Mouse (Mus musculus) layer of hippocampus, adult 9-11 months (tissue): ENCODE data around the gene Aldh1l2.
"Not testable (repeated sequence)": the region's sequence is repeated elsewhere in the genome, so short reads cannot be mapped to it uniquely, and the experiment has no call there.

Source experiments
- DNase-seq: peaks from one replicate; pipeline ENCODE4 v3.0.0; 2022

Aldh1l2 gene

GRCm38 (mm10) chr10:83533910-83534283 lies at the start of gene Aldh1l2:
TSS of gene Aldh1l2 (minus strand) at chr10:83534140.
- peak; percentile 71 for DNase-seq

DNA sequence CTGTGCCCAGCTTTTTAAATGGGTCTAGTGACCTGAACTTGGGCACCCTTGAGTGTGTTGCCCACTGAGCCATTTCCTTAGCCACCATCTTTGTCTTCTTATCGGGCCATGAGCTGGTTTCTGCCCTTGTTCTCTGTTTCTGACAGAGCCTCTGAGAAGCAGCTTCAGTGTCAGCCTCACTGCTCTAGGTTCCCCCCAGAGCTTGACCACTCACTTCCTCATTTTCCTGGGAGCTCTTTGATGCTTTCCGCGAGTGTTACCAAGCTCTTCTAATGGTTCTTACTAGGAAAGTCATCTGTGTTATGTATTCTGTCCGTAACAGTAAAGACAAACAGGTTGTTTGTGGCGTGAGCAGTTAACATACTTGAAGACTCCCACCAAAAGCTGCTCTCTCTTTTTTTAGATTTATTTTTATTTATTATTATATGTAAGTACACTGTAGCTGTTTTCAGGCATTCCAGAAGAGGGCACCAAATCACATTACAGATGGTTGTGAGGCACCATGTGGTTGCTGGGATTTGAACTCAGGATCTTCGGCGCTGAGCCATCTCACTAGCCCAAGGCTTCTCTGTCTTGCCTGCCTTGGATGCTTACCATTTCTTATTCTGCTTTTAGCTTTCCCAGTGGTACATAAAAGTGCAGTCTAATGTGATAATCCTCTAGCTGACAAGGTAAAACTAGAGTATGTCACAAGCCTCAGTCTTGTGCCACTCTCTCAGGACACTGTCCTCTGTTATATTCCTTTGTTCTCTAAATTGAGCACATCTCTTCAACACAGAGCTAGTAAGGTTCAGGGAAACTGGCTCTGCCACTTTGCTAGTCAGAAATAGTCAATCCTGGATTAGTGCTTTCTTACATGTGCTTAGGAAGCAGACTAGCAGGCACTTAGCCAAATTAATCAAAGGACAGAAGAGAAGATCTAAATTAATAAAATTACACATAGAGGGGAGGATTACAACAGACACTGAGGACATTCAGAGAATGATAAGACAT lies 31.8 kb upstream of the Aldh1l2 start:
- DNase-seq: no peak

DNA sequence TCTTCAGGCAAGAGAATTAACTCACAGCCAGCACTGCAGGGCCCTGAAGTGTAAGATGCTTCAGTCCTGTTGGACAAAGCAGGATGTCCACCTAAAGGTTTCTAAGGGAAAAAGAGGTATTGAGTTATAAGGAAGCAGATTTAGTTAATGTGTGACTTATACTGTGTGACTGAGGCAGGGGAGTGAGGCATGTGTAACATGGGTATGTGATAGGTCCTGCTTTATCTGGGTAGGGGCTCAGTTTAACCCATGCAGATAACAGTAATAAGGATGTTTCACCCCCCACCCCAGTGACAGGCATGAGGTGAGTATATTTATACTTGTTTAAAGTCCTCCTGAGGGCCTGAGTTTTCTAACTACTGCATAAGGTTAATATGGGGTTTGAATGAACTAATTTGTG lies 29.1 kb upstream of the Aldh1l2 start:
- no peak for DNase-seq

GRCm38 (mm10) chr10:83545341-83545740 lies 11.4 kb upstream of the Aldh1l2 start:
- DNase-seq: no peak

DNA sequence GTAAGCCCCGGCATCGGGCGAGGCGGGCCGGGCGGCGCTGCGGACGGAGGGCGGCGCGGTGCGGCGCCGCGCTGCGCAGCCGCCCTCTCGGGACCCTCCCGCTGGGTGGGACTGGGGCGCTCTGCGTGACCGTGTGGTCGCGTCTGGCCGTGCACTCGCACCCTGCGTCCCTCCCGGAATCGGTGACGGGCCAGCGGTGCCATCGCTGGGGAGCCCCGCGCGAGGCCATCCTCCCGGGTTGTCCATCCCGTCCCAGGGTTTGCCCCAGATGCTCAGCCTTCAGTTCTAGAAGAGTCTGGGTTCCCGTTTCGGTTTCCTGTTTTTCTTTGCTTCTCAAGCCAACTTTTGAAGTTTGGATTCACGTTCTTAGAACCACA lies 10.2 kb upstream of the Aldh1l2 start:
- DNase-seq: no peak

DNA sequence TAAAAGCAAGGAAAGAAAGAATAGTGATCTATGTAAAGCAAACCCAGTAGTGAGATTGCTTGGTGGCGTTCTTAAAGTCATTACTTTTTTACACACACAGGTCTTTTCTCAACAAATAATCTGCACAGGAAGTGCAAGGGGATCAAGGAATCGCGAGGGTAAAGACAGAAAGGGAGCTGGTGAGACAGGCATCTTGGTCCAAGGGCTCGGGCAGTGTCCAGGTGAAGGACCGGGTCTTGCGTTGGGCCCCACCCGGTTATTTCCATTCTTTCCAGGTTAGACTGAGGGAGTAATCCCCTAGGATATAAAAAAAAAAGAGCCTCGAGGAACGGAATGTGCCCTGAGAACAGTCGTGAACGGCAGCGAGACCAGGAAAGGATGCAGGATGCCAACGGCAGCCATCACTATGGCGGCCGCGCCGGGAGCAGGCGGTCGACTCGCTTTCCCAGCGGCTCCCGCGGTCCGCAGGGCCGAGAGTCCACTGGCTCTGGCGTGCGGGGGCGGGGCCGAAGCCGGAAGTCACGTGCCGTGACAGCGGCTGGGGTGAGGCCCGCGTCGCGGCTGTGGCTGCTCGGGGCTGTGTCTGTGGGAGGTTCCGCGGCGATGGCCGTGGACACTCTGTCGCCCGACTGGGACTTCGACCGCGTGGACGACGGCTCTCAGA lies 9.6 kb upstream of the Aldh1l2 start, which contains the start of gene Washc4:
Gene Washc4 (plus strand): TSS at position 314 of the 664 bp plus-strand sequence.
- DNase-seq: peak; percentile 95

DNA sequence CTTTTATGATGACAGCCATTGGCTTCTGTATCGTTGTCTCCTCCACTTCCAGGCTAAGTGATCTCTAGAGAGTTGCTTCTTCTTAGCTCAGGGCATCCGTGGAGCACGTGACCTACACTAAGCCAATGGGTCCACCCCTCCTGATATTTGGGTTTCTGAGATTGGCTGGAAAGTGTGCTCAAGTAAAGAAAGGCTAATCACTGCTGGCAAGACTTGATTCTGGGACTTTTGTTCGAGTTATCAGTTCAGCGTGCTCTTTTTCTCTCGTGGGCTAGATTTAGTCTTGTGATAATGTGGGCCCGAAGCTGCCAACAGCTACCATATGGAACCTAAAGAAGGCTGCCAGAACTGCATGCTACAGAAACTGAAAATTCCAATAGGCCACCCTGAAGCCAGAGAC lies 8.3 kb upstream of the Aldh1l2 start:
- peak; percentile 47 for DNase-seq

- no peak for DNase-seq
Observed at GRCm38 (mm10) chr10:83540092-83540491, 6.2 kb upstream of the Aldh1l2 start.

GRCm38 (mm10) chr10:83539311-83539980 lies 5.5 kb upstream of the Aldh1l2 start:
- DNase-seq: no peak

- DNase-seq: no peak
Observed at GRCm38 (mm10) chr10:83536436-83536835, 2.5 kb upstream of the Aldh1l2 start.

DNA sequence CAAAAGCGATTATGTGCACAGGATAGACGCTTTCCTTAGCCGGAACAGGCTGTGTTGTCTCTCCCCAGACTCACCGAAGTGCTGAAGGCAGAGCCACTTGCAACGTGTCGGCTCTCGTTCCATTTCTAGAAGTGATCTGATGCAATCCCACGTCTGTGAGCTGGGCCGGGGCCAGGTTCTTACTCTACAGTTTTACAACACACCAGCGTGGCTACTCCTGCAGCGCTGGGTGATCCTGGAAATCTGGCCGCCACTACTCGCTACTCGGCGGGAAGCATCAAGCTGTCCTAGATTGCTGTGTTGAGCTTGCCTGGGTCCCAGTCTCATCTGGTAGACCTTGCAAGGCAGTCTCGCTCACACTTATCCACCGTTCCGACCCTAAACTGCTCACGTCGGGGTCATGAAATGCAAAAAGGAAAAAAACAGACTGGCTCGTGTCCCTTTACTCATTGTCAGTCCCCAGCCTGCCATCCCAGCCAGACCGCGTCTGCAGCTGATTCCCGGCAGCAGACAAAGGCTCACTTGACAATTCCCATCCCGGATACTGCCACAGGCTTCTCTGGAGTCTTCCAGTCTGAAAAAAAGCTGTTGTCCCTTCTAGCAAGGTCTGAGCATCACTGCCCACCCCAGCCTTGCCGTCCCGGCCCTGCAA lies 556 bp downstream of the Aldh1l2 start:
- peak; percentile 51 for DNase-seq

- DNase-seq: no peak
Observed at GRCm38 (mm10) chr10:83530384-83530967, 3.5 kb downstream of the Aldh1l2 start.

DNA sequence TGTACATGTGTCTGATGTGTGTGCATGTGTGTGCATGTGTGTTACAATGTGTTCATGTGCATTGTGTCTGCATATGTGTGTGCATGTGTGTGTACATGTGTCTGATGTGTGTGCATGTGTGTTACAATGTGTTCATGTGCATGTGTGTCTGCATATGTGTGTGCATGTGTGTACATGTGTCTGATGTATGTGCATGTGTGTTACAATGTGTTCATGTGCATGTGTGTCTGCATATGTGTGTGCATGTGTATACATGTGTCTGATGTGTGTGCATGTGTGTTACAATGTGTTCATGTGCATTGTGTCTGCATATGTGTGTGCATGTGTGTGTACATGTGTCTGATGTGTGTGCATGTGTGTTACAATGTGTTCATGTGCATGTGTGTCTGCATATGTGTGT lies 9.7 kb downstream of the Aldh1l2 start:
- not testable (repeated sequence) for DNase-seq

GRCm38 (mm10) chr10:83520990-83521389 lies 12.9 kb downstream of the Aldh1l2 start:
- no peak for DNase-seq

DNA sequence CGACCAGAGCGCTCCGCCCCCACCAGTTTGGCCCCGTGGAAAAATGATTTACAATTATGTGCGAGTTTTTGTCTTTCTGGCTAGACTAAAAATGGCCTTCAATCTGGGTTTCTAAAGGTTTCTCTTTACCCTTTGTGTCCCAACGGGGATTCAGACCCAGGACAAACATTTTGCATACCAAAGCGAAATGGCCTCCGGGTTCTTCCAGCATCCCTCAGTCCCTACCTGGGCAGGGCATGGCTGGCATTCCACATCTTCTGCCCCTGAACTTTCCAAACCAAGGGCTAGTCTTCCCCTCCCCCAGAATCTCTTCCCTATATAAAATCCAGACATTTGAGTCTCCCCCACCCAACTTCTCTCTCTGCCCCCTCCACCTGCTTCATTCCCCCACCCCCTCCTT lies 20.2 kb downstream of the Aldh1l2 start:
- no peak for DNase-seq

DNA sequence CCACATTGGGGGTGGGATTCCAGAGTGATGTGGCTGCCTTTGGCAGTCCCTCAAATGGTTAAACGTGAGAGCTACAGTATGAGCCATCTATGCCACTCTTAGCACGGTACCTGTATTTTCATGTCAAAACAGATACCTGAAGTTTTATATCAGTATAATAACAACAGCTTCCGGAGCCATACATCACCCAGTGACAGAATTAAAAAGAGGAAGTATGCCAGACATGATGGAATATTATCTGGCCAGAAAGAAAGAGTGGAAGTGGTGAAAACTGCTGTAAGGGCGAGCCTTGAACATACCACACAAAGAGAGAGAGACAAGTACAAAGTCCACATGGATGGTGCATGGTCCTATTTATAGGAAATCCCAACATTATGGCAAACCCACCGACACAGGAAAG lies 22.6 kb downstream of the Aldh1l2 start:
- DNase-seq: no peak

DNA sequence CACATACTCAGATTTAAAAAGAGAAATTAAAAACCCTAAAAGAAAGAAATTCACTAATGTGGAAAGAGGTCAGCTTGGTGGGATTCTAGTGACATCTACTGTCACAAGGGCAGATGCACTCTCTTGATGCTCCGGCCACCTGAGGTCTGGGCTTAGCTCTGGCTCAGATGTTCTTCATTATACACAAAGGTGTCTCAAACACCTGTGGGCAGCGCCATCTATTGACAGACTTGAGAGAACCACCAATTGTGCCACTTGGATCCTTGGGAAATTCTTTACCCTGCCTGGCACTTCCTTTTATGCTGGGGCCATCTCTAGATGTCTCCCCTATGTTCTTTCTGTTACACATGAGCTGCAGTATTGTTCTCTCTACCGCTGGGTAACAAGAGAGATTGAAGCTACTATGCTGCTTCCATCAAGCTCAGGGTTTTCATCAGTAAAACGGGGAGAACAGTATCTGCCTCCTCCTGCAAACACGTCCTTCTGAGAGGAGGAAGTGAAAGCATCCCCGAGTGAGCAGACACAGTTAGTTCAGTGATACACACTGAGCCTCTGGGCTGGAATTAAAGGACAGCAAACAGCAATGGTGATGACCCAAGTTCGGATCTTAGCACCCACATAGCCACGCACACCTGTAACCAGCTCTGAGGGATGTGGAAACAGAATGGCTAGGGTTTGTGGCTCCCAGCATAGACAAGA lies 24.8 kb downstream of the Aldh1l2 start:
- no peak for DNase-seq

- DNase-seq: no peak
Observed at GRCm38 (mm10) chr10:83497321-83497720, 36.6 kb downstream of the Aldh1l2 start.

GRCm38 (mm10) chr10:83490506-83490905 lies 43.4 kb downstream of the Aldh1l2 start:
- DNase-seq: no peak

GRCm38 (mm10) chr10:83477286-83477685 lies 56.7 kb downstream of the Aldh1l2 start:
- DNase-seq: peak; percentile 19

DNA sequence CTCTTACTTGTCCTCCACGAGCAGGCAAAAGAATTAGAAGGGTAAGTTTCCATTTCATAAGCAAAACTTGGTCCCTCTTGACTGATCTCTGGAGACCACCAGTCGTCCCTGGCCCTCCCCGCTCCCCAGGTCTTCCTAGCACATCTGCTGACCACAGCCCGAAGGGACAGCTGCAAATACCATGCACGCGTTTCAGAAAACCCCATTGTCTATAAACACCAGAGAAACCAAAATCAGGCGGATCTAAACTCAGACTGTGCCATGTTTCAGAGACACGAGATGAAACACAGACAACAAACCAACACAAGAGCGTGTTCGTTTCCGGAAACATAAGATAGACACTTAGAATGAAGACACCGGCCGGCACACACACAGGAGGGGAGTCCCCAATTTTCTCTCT lies 58.7 kb downstream of the Aldh1l2 start:
- no peak for DNase-seq

DNA sequence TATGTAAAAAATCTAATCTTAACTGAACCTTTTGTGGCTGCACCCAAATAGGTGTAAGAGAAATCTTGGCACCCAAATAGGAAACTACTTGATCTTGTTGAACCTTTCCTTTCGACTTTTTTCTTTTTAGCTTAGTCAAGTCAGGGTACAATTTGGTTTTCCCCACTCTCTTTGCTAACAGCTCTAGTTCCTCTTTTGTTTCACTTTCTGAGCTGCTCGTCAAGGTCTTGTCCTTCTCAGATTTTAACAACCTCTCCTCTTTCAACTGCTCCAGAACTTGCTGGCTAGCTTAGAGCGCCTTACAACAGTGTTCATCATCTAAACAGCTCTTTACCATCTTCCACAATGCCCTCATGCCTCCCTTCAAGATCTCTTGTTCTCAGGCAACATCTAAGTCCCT lies 76.4 kb downstream of the Aldh1l2 start:
- DNase-seq: no peak
